33 mouse cellular contexts compared by ENCODE assay signal in the genomic region with DNA sequence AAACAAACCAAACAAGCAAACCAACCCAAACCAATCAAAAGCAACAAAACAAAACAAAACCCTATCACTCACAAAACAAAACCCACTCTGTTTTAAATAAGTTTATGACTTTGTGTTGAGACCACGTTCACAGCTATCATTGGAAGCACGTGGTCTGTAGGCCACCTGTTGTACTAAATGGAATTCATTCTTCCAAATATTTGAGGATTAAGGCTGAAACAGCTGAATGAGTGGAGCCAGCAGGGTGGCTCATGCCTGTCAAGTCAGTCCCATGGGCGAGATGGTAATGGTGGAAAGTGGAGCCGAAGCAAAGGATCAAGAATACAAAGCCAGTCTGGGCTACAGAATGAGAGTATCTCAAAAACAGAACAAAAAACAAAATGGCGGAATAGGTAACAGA. TPM values are rescaled to one million over a fixed set of nuclear protein-coding genes. Genes with fewer than 3 reads are reported as not detected.
"Had no signal": no experiment of that assay in that cellular context is flagged by ENCODE, and none has a peak within 500 bp of the region (broad histone marks: within the 10 kb centered on the region; RNA-seq: fewer than 3 reads in every experiment).

No protein-coding gene starts in this region.

- H3K36me3 ChIP-seq: midbrain, embryonic 15.5 days had no signal

- DNase-seq: left cerebral cortex, postnatal 4 days; liver; liver, embryonic 13.5 days; liver, postnatal 0 days; lung, adult 18-20 months; lung, adult 2 months; lung, embryonic 14.5 days; lung, postnatal 10 days; lung, postnatal 14 days; lung, postnatal 36 days; lung, postnatal 4 days; midbrain, embryonic 14.5 days had no signal

- H3K27me3 ChIP-seq: limb, embryonic 12.5 days; limb, embryonic 13.5 days; limb, embryonic 15.5 days; liver, embryonic 12.5 days; liver, embryonic 13.5 days; liver, embryonic 15.5 days; lung, embryonic 15.5 days; megakaryocyte, embryonic 14.5 days; midbrain, embryonic 13.5 days; midbrain, embryonic 15.5 days; neural tube, embryonic 12.5 days had no signal

- H3K9me3 ChIP-seq: limb, embryonic 12.5 days; limb, embryonic 13.5 days; limb, embryonic 15.5 days; liver, embryonic 12.5 days; liver, embryonic 13.5 days; liver, embryonic 15.5 days; lung, embryonic 15.5 days; megakaryocyte, embryonic 14.5 days; midbrain, embryonic 10.5 days; midbrain, embryonic 12.5 days; midbrain, embryonic 13.5 days; midbrain, embryonic 15.5 days; neural tube, embryonic 12.5 days had no signal

- H3K27ac ChIP-seq: left cerebral cortex, adult 2 months; limb, embryonic 13.5 days; limb, embryonic 15.5 days; liver, embryonic 12.5 days; liver, embryonic 13.5 days; liver, embryonic 14.5 days; liver, embryonic 15.5 days; lung, embryonic 15.5 days; macrophage; midbrain, embryonic 10.5 days; midbrain, embryonic 12.5 days; midbrain, embryonic 13.5 days; midbrain, embryonic 15.5 days; neural tube, embryonic 12.5 days had no signal

- H3K4me3 ChIP-seq: left cerebral cortex, adult 2 months; limb, embryonic 12.5 days; limb, embryonic 13.5 days; limb, embryonic 15.5 days; liver, embryonic 12.5 days; liver, embryonic 13.5 days; liver, embryonic 15.5 days; lung, embryonic 15.5 days; megakaryocyte, embryonic 14.5 days; midbrain, embryonic 10.5 days; midbrain, embryonic 12.5 days; midbrain, embryonic 13.5 days; midbrain, embryonic 15.5 days; neural tube, embryonic 12.5 days had no signal

- H3K4me2 ChIP-seq: limb, embryonic 12.5 days; limb, embryonic 13.5 days; limb, embryonic 15.5 days; liver, embryonic 11.5 days; liver, embryonic 12.5 days; liver, embryonic 13.5 days; liver, embryonic 15.5 days; lung, embryonic 14.5 days; lung, embryonic 15.5 days; midbrain, embryonic 11.5 days; midbrain, embryonic 12.5 days; midbrain, embryonic 13.5 days; midbrain, embryonic 15.5 days; neural tube, embryonic 12.5 days had no signal

- ATAC-seq: liver, embryonic 12.5 days; liver, postnatal 0 days; lung, postnatal 0 days; midbrain, embryonic 13.5 days; midbrain, embryonic 15.5 days; midbrain, embryonic 16.5 days had no signal

- H3K9ac ChIP-seq: limb, embryonic 12.5 days; limb, embryonic 13.5 days; limb, embryonic 15.5 days; liver, embryonic 12.5 days; liver, embryonic 13.5 days; liver, embryonic 14.5 days; liver, embryonic 15.5 days; liver, postnatal 0 days; lung, embryonic 14.5 days; lung, embryonic 15.5 days; midbrain, embryonic 12.5 days; midbrain, embryonic 13.5 days; midbrain, embryonic 15.5 days; neural tube, embryonic 12.5 days had no signal

RNA-seq across cellular contexts. Expression of gene Pmel, which starts 3.3 kb away (rescaled TPM):
- total RNA-seq: megakaryocyte-erythroid progenitor cell, adult 5-6 weeks; monocyte, adult 5-6 weeks had no signal
